Mouse (Mus musculus) kidney, postnatal 4 days (tissue): ENCODE results near the gene Olfr658.

Source experiments
- DNase-seq, 2 experiments: peaks; one replicate each; pipeline ENCODE4 v3.0.0; 2021; ENCODE audit warnings: mixed read lengths in 2 of 2

Gene Olfr658

DNA sequence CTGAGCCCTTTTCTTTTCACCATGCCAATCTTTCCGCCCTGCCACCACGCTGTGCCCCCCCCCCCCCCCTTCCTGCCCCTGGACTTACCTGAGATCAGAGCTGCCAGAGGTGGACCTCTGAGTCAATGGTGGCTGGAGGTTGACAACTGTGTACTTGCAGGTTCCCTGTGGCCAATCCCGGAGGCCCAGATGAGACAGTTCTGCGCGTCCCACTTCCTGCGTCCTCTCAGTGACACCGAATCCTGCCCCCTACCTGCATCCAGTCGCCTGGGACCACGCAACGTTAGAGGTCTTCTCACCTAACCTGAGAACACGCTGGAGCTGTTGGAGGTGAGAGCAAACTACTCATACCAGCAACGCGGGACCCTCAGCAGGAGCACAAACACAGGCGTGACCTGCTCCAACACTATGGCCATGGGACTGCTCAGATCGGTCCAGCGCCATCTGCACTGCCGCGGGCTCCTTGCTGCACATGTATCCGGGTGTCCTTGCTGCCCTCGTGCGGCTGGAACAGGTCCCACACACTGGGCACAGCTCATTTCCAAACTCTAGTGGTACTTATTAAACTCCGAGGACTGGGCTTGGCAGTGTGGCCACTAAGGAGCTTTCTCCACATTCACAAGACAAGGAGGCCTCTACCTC is at the start of gene Olfr658:
TSS of gene Olfr658 (minus strand) at position 465 of the 642 bp plus-strand sequence.
- peak; percentile 47 to 65 for DNase-seq

GRCm38 (mm10) chr7:104686201-104686600 is 39.1 kb upstream of the Olfr658 start, which contains the start of gene Olfr661:
TSS of gene Olfr661 (plus strand) at chr7:104686501.
- no peak for DNase-seq

- no peak for DNase-seq
These were observed 19.3 kb upstream of the Olfr658 start, which contains the start of gene Olfr659 for GRCm38 (mm10) chr7:104666453-104666852. TSS of gene Olfr659 (plus strand) at chr7:104666753.

- DNase-seq, result no peak
These were observed 22.6 kb downstream of the Olfr658 start, which contains the start of gene Olfr657 for GRCm38 (mm10) chr7:104624494-104624893. TSS of gene Olfr657 (plus strand) at chr7:104624794.

DNA sequence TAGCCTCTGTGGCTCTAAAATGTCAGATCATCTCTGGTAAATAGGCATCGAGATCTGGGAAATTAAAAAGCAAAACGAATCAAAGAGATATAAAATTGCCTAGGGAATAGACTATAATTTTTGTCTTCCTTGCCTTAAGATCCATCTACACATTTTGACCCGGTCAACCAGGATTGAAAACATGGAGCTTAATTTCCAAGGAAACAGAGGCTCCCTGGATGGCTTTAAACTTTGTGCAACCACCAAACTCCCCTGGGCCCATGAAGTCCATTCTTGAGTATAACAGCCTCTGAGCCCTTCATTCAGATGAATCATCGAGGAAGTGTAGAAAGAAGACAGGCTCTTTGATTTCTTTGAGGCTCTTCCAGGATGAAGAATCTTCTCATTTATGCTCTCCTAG is 33.5 kb downstream of the Olfr658 start, which contains the start of gene Olfr656:
TSS of gene Olfr656 (plus strand) at position 301 of the 400 bp plus-strand sequence.
- DNase-seq, result no peak

DNA sequence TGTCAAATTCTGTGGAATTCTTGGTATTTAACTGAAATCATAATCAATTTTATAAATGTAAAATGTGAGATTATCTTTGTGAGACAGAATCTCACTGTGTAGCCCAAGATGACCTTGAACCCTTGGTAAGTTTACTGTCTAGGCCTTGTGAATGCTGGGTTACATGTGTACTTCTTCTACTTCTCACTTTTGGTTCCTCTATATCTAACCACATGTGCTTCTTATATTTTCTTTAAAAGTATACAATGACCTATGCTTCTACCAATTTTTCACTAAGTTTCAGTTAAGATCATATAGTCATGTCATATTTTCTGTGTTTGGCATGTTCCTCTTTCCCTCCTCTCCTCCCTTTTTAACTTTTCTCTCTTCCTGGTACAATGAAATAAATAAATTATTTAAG is 42.4 kb downstream of the Olfr658 start:
- no peak for DNase-seq

DNA sequence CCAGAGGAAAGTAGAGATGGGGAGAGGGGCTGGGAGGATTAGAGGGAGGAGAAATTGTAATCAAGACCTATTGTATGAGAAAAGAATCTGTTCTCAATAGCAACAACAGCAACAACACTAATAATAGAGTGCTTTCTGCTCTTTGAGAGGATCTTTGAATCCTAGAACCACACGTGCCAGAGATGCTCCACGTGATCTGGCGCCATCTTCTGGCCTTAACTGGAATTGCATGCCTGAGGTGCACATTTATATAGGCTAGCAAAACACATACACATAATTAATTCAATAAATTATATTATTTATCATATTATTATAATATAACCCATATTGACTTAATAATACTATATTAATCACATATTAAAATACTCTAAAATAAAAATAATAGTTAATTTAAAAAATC is 43.9 kb downstream of the Olfr658 start:
- peak; percentile 62 for DNase-seq

DNA sequence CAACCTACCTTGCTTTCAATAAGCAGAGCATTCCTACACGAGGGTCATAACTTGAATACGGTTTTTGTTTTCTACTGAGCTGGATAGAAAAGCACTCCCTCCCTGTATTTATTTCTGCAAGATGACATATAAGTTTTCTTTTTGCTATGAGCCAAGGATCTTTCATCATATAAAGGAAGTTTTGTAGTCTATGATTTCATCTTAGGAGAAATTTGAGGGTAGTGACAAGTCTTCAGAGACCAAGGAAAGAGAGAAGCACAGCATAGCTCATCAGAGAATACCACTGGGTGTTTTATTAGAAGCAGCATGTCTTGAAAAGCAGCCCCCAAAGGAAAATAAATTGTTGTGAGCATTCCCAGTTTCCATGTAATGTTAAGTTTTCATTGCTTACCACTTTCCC is 45.4 kb downstream of the Olfr658 start, which contains the start of gene Olfr655:
TSS of gene Olfr655 (minus strand) at position 101 of the 400 bp plus-strand sequence.
- DNase-seq, result no peak
